Mouse (Mus musculus): ENCODE results near the gene Bmp5. TPM values are rescaled to one million over a fixed set of nuclear protein-coding genes. Genes with fewer than 3 reads are reported as not detected.

Gene Bmp5
- polyA plus RNA-seq, 1 experiment from 2014 or later: 5.2 TPM

DNA sequence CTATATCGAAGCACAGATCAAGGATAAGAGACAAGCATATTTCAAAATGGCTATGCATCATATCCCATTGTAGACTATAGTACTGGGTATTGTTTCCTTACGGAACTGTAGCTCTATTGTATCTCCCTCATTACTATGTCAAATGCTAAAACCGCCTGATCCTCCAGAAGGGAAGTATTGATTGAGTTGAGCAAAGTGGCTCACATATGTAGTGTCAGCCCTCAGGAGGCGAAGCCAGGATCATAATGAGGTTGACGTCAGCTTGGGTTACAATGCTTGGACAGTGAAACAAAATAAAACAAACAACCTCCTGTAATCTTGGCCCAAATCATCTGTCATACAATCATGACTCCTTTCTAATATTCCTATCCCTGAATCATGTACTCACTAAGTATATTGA lies 43.2 kb downstream of the Bmp5 start:
- WGBS: 87% methylated on average over 5 of the region's 5 CpGs
- H3K27ac ChIP-seq (ENCODE audit: low read depth, low read length): no peak overlapping the region
- no peak overlapping the region for H3K4me2 ChIP-seq (replicated peaks; ENCODE audit: low read depth)
- no peak overlapping the region for H3K4me3 ChIP-seq (ENCODE audit: low read depth, low read length)
- no peak overlapping the region for H3K9ac ChIP-seq (ENCODE audit: low read depth, low read length)
- no peak for TF ChIP-seq CTCF (IDR thresholded peaks at IDR 0.05; ENCODE audit: low read depth)
- H3K4me1 ChIP-seq (replicated peaks; ENCODE audit: control insufficient read depth, insufficient read depth, low read length): no peaks in the 10 kb centered on the region
- ATAC-seq: no peak
- H3K36me3 ChIP-seq (ENCODE audit: control insufficient read depth, insufficient read depth): no peaks in the 10 kb centered on the region
- H3K27me3 ChIP-seq (replicated peaks; ENCODE audit: control insufficient read depth, insufficient read depth, low read length): no peaks in the 10 kb centered on the region
- H3K9me3 ChIP-seq (ENCODE audit: control insufficient read depth): no peaks in the 10 kb centered on the region

DNA sequence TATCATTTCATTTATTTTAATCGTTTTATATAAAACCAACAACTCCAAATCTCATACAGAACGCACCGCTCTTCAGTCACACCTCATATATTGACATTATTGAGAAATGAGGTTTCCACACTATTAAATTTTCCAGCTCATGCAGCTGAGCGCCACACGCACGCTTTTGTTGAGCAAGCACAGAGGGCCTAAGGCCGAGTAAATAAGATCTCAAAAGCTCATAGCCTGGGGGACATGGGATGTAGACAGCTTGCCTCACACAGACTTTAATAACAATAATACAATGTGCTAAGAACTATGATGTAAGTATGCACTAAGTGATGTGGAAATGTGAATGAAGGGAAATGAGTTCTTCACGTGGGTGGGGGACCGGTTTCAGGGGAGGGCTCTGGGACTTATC lies 57.3 kb downstream of the Bmp5 start:
- Histone ChIP-seq H3K9ac (ENCODE audit: low read depth, low read length) (no peak overlapping the region), H3K36me3 (ENCODE audit: control insufficient read depth, insufficient read depth) (no peaks in the 10 kb centered on the region), H3K27ac (ENCODE audit: low read depth, low read length) (no peak overlapping the region), H3K9me3 (ENCODE audit: control insufficient read depth) (no peaks in the 10 kb centered on the region), H3K27me3 (replicated peaks; ENCODE audit: control insufficient read depth, insufficient read depth, low read length) (no peaks in the 10 kb centered on the region), H3K4me1 (replicated peaks; ENCODE audit: control insufficient read depth, insufficient read depth, low read length) (no peaks in the 10 kb centered on the region), H3K4me3 (ENCODE audit: low read depth, low read length) (no peak overlapping the region), H3K4me2 (replicated peaks; ENCODE audit: low read depth) (no peak overlapping the region)
- TF ChIP-seq CTCF (IDR thresholded peaks at IDR 0.05; ENCODE audit: low read depth): no peak
- 83% methylated on average over 9 of the region's 9 CpGs for WGBS
- ATAC-seq: no peak

DNA sequence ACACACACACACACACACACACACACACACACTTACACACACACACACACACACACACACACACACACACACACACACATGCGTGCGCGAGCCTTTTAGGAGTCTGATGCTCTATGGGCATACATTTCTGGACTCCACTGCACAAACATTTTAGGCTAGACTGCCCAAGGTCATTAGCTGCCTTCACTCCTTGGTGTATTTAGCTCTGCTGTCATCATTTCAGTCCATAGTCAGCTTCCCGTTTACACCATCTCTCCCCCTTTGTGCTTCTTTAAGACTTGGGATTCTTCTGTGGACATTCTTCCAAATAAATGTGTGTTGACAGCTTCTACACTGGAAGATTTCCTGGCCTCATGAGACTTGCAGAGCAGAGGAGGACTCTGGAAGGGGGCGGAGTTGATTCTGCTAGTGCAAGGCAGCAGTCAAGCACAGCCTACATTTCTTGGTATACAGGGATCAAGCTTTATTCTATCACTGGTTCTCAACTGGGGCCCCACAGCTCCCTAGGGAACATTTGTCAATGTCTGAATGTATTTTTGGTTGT lies 58.1 kb downstream of the Bmp5 start:
- no peaks in the 10 kb centered on the region for H3K4me1 ChIP-seq (replicated peaks; ENCODE audit: control insufficient read depth, insufficient read depth, low read length)
- H3K27me3 ChIP-seq (replicated peaks; ENCODE audit: control insufficient read depth, insufficient read depth, low read length): no peaks in the 10 kb centered on the region
- no peak overlapping the region for H3K4me2 ChIP-seq (replicated peaks; ENCODE audit: low read depth)
- H3K4me3 ChIP-seq (ENCODE audit: low read depth, low read length): no peak overlapping the region
- no peaks in the 10 kb centered on the region for H3K9me3 ChIP-seq (ENCODE audit: control insufficient read depth)
- no peak for TF ChIP-seq CTCF (IDR thresholded peaks at IDR 0.05; ENCODE audit: low read depth)
- no peak overlapping the region for H3K27ac ChIP-seq (ENCODE audit: low read depth, low read length)
- H3K9ac ChIP-seq (ENCODE audit: low read depth, low read length): no peak overlapping the region
- H3K36me3 ChIP-seq (ENCODE audit: control insufficient read depth, insufficient read depth): no peaks in the 10 kb centered on the region
- WGBS: 76% methylated on average over 5 of the region's 5 CpGs
- no peak for ATAC-seq

DNA sequence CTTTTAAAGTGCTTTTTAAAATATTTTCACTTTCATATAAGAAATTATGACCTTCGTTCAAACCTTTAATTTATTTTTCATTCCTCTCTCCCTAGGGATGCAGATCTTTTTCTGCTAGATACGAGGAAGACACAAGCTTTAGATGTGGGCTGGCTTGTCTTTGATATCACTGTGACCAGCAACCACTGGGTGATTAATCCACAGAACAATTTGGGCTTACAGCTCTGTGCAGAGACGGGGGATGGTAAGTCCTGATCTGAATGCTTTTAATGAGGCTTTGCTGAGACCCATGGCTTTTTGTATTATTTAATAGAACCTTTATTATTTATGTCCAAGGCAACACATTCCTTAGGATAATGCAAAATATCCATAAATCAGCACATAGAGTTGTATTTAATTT lies 64.3 kb downstream of the Bmp5 start:
- H3K9me3 ChIP-seq (ENCODE audit: control insufficient read depth): no peaks in the 10 kb centered on the region
- no peak overlapping the region for H3K4me2 ChIP-seq (replicated peaks; ENCODE audit: low read depth)
- H3K9ac ChIP-seq (ENCODE audit: low read depth, low read length): no peak overlapping the region
- no peaks in the 10 kb centered on the region for H3K36me3 ChIP-seq (ENCODE audit: control insufficient read depth, insufficient read depth)
- 77% methylated on average over 3 of the region's 3 CpGs for WGBS
- H3K4me3 ChIP-seq (ENCODE audit: low read depth, low read length): no peak overlapping the region
- H3K27me3 ChIP-seq (replicated peaks; ENCODE audit: control insufficient read depth, insufficient read depth, low read length): no peaks in the 10 kb centered on the region
- ATAC-seq: no peak
- H3K27ac ChIP-seq (ENCODE audit: low read depth, low read length): no peak overlapping the region
- no peaks in the 10 kb centered on the region for H3K4me1 ChIP-seq (replicated peaks; ENCODE audit: control insufficient read depth, insufficient read depth, low read length)
- no peak for TF ChIP-seq CTCF (IDR thresholded peaks at IDR 0.05; ENCODE audit: low read depth)

DNA sequence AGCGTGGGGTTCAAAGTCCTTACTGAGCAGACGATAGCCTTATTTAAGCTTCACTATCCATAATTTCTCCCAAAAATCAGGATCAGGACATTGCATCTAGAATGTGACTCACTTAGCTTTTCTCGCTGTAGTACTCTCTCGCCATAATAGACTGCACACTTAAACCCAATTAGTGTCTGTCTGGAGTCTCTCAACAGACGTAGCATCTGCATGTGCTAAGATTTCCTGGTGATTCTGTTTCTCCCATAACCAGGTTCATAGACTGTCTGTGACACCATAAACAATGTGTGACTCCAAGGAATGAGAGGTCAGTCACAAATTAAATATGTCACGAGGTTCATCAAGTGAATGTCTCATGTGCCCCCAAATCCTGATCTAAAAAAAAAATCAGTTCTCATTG lies 65.7 kb downstream of the Bmp5 start:
- ATAC-seq: no peak
- no peak overlapping the region for H3K27ac ChIP-seq (ENCODE audit: low read depth, low read length)
- 80% methylated on average over 6 of the region's 6 CpGs for WGBS

DNA sequence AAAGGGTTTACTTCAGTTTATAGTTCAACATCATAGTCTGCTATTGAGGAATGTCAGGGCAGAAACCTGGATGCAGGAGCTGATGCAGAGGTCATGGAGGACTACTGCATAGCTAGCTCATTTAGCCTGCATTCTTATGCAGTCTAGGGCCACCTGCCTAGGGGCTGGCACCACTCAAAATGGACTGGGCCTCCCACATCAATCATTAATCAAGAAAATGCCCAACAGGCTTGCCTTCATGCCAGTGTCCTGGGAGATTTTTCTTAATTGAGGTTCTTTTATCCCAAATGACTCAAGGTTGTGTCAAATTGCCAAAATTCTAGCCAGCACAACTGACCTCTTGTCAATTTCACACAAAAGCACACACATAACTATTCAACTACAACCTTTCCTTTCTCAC lies 70.8 kb downstream of the Bmp5 start:
- TF ChIP-seq CTCF (IDR thresholded peaks at IDR 0.05; ENCODE audit: low read depth): no peak
- no peak for ATAC-seq
- H3K4me2 ChIP-seq (replicated peaks; ENCODE audit: low read depth): no peak overlapping the region

More for the DNA sequence above, 65.7 kb downstream of the Bmp5 start:
- Histone ChIP-seq H3K4me3 (ENCODE audit: low read depth, low read length) (no peak overlapping the region), H3K9me3 (ENCODE audit: control insufficient read depth) (no peaks in the 10 kb centered on the region), H3K4me1 (replicated peaks; ENCODE audit: control insufficient read depth, insufficient read depth, low read length) (no peaks in the 10 kb centered on the region), H3K9ac (ENCODE audit: low read depth, low read length) (no peak overlapping the region), H3K4me2 (replicated peaks; ENCODE audit: low read depth) (no peak overlapping the region), H3K27me3 (replicated peaks; ENCODE audit: control insufficient read depth, insufficient read depth, low read length) (no peaks in the 10 kb centered on the region), H3K36me3 (ENCODE audit: control insufficient read depth, insufficient read depth) (no peaks in the 10 kb centered on the region)
- TF ChIP-seq CTCF (IDR thresholded peaks at IDR 0.05; ENCODE audit: low read depth): no peak

DNA sequence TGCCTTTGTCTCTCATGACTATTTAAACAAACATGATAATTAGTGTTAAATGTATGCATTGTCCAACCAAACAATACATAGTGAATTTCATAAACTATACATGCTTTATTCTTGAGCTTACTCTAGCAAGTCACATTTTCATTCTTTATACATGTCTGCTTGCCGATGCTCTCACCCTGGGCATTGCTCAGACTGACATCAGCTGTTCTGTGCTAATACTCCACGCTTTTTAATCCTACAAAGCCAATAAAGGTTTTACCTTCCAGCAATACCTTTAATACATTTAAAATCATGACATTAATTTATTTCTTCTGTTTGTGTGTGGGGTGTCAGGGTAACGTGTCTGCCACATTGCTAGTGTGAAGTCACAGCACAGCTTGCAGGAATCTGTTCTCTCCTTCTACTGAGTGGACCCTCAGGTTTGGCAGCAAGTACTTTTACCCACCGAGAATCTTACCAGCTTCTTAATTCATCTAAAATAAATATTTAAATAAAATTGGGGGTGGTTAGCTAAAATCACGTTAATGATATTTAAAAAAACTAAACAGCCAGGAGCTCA lies 75.6 kb downstream of the Bmp5 start:
- Histone ChIP-seq H3K36me3 (ENCODE audit: control insufficient read depth, insufficient read depth) (no peaks in the 10 kb centered on the region), H3K4me3 (ENCODE audit: low read depth, low read length) (no peak overlapping the region), H3K27me3 (replicated peaks; ENCODE audit: control insufficient read depth, insufficient read depth, low read length) (no peaks in the 10 kb centered on the region), H3K9ac (ENCODE audit: low read depth, low read length) (no peak overlapping the region), H3K9me3 (ENCODE audit: control insufficient read depth) (no peaks in the 10 kb centered on the region), H3K27ac (ENCODE audit: low read depth, low read length) (no peak overlapping the region), H3K4me2 (replicated peaks; ENCODE audit: low read depth) (no peak overlapping the region), H3K4me1 (replicated peaks; ENCODE audit: control insufficient read depth, insufficient read depth, low read length) (no peaks in the 10 kb centered on the region)
- ATAC-seq: no peak
- TF ChIP-seq CTCF (IDR thresholded peaks at IDR 0.05; ENCODE audit: low read depth): no peak
- 67% methylated on average over 5 of the region's 5 CpGs for WGBS

More for the DNA sequence above, 70.8 kb downstream of the Bmp5 start:
- H3K4me1 ChIP-seq (replicated peaks; ENCODE audit: control insufficient read depth, insufficient read depth, low read length): no peaks in the 10 kb centered on the region
- H3K9ac ChIP-seq (ENCODE audit: low read depth, low read length): no peak overlapping the region
- H3K4me3 ChIP-seq (ENCODE audit: low read depth, low read length): no peak overlapping the region
- H3K27me3 ChIP-seq (replicated peaks; ENCODE audit: control insufficient read depth, insufficient read depth, low read length): no peaks in the 10 kb centered on the region
- H3K27ac ChIP-seq (ENCODE audit: low read depth, low read length): no peak overlapping the region
- H3K9me3 ChIP-seq (ENCODE audit: control insufficient read depth): no peaks in the 10 kb centered on the region
- no peaks in the 10 kb centered on the region for H3K36me3 ChIP-seq (ENCODE audit: control insufficient read depth, insufficient read depth)
